Mouse (Mus musculus) embryonic fibroblast, embryonic 13.5 days (primary cell): ENCODE measurements around the gene B2m.

Source experiments
- CTCF ChIP-seq: IDR thresholded peaks from 2 replicates; pipeline ENCODE4 v1.5.1; 2011; ENCODE audit warnings: mild to moderate bottlenecking, control low read depth, low read length, moderate library complexity, borderline replicate concordance; ENCODE audit not compliant: insufficient read depth
- POLR2A ChIP-seq: IDR thresholded peaks from 2 replicates; pipeline ENCODE4 v1.6.1; 2011; ENCODE audit warnings: low read depth, mild to moderate bottlenecking, control low read depth, low read length, moderate library complexity

- TF ChIP-seq CTCF (no peak), POLR2A (no peak)
Observed at GRCm38 (mm10) chr2:122153681-122154365, 6.3 kb downstream of the B2m start.
